Mouse (Mus musculus): ENCODE data around the gene Ncaph2. TPM values are rescaled to one million over a fixed set of nuclear protein-coding genes. Genes with fewer than 3 reads are reported as not detected.

The Ncaph2 gene
- total RNA-seq, 2 experiments from 2014 or later, result 91.2 to 144 TPM

GRCm38 (mm10) chr15:89339696-89340095 is 15.8 kb upstream of the Ncaph2 start:
- no peak for ATAC-seq (replicated peaks; ENCODE audit: low FRiP score, low TSS enrichment, poor library complexity, severe bottlenecking)

- no peak for ATAC-seq (replicated peaks; ENCODE audit: low FRiP score, low TSS enrichment, poor library complexity, severe bottlenecking)
These were observed 15.4 kb upstream of the Ncaph2 start for GRCm38 (mm10) chr15:89340136-89340535.

- ATAC-seq (replicated peaks; ENCODE audit: low FRiP score, low TSS enrichment, poor library complexity, severe bottlenecking), result no peak
These were observed 13.8 kb upstream of the Ncaph2 start for GRCm38 (mm10) chr15:89341678-89342077.

- no peak for ATAC-seq (replicated peaks; ENCODE audit: low FRiP score, low TSS enrichment, poor library complexity, severe bottlenecking)
These were observed 12.2 kb upstream of the Ncaph2 start for GRCm38 (mm10) chr15:89343325-89343724.

GRCm38 (mm10) chr15:89350447-89350846 is 5.1 kb upstream of the Ncaph2 start:
- ATAC-seq (replicated peaks; ENCODE audit: low FRiP score, low TSS enrichment, poor library complexity, severe bottlenecking), result no peak

GRCm38 (mm10) chr15:89351302-89351701 is 4.2 kb upstream of the Ncaph2 start:
- ATAC-seq (replicated peaks; ENCODE audit: low FRiP score, low TSS enrichment, poor library complexity, severe bottlenecking), result no peak

GRCm38 (mm10) chr15:89352054-89352453 is 3.5 kb upstream of the Ncaph2 start:
- no peak for ATAC-seq (replicated peaks; ENCODE audit: low FRiP score, low TSS enrichment, poor library complexity, severe bottlenecking)

GRCm38 (mm10) chr15:89352795-89353194 is 2.7 kb upstream of the Ncaph2 start:
- no peak for ATAC-seq (replicated peaks; ENCODE audit: low FRiP score, low TSS enrichment, poor library complexity, severe bottlenecking)

- ATAC-seq (replicated peaks; ENCODE audit: low FRiP score, low TSS enrichment, poor library complexity, severe bottlenecking), result no peak
These were observed 1.7 kb upstream of the Ncaph2 start for GRCm38 (mm10) chr15:89353837-89354236.

GRCm38 (mm10) chr15:89354455-89354854 is 1.1 kb upstream of the Ncaph2 start:
- no peak for ATAC-seq (replicated peaks; ENCODE audit: low FRiP score, low TSS enrichment, poor library complexity, severe bottlenecking)

GRCm38 (mm10) chr15:89356372-89356771 is 853 bp downstream of the Ncaph2 start:
- peak; percentile 56 for ATAC-seq (replicated peaks; ENCODE audit: low FRiP score, low TSS enrichment, poor library complexity, severe bottlenecking)

GRCm38 (mm10) chr15:89358784-89359183 is 3.3 kb downstream of the Ncaph2 start:
- no peak for ATAC-seq (replicated peaks; ENCODE audit: low FRiP score, low TSS enrichment, poor library complexity, severe bottlenecking)

- no peak for ATAC-seq (replicated peaks; ENCODE audit: low FRiP score, low TSS enrichment, poor library complexity, severe bottlenecking)
These were observed 7.5 kb downstream of the Ncaph2 start for GRCm38 (mm10) chr15:89363051-89363450.

- ATAC-seq (replicated peaks; ENCODE audit: low FRiP score, low TSS enrichment, poor library complexity, severe bottlenecking), result no peak
These were observed 9.6 kb downstream of the Ncaph2 start for GRCm38 (mm10) chr15:89365141-89365551.

- no peak for ATAC-seq (replicated peaks; ENCODE audit: low FRiP score, low TSS enrichment, poor library complexity, severe bottlenecking)
These were observed 16.5 kb downstream of the Ncaph2 start for GRCm38 (mm10) chr15:89372068-89372467.

GRCm38 (mm10) chr15:89372536-89372935 is 17.0 kb downstream of the Ncaph2 start:
- no peak for ATAC-seq (replicated peaks; ENCODE audit: low FRiP score, low TSS enrichment, poor library complexity, severe bottlenecking)

- ATAC-seq (replicated peaks; ENCODE audit: low FRiP score, low TSS enrichment, poor library complexity, severe bottlenecking), result peak; percentile 71
These were observed 17.7 kb downstream of the Ncaph2 start for GRCm38 (mm10) chr15:89373027-89373761.

GRCm38 (mm10) chr15:89373762-89374248 is 18.3 kb downstream of the Ncaph2 start, which contains the start of gene Sco2:
Sco2 (minus strand) TSS chr15:89373846.
- ATAC-seq (replicated peaks; ENCODE audit: low FRiP score, low TSS enrichment, poor library complexity, severe bottlenecking), result peak; percentile 34

GRCm38 (mm10) chr15:89374340-89374739 is 18.8 kb downstream of the Ncaph2 start:
- no peak for ATAC-seq (replicated peaks; ENCODE audit: low FRiP score, low TSS enrichment, poor library complexity, severe bottlenecking)

GRCm38 (mm10) chr15:89374801-89375534 is 19.4 kb downstream of the Ncaph2 start:
- no peak for ATAC-seq (replicated peaks; ENCODE audit: low FRiP score, low TSS enrichment, poor library complexity, severe bottlenecking)

GRCm38 (mm10) chr15:89376040-89376439 is 20.5 kb downstream of the Ncaph2 start:
- ATAC-seq (replicated peaks; ENCODE audit: low FRiP score, low TSS enrichment, poor library complexity, severe bottlenecking), result no peak

Data from megakaryocyte-erythroid progenitor cell, adult 5-6 weeks (primary cell).